Mouse (Mus musculus): Measurements from ENCODE around the gene Sept11.

Gene Sept11

GRCm38 (mm10) chr5:93097204-93097906 lies 4.1 kb downstream of the Sept11 start:
- peak; percentile 62 for DNase-seq

DNA sequence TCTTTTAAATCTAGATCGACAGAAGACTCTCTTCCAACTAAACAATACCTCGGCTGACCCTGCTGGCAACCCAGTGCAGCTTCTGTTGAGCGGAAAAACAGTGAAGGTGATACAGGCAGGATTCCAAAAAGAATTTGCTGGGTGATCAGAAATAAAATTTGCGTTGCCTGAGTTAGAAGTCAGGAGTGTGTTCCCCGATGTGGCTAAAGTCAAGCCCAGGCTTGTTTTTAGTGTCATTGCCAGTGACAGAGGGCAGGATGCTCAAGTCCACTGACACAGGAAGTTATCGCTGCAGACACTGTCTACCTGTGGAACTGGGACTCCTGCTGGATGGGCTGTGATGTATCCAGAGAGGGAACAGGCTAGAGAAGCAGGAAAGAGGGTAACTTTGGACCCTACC lies 5.0 kb downstream of the Sept11 start:
- no peak for DNase-seq

GRCm38 (mm10) chr5:93098811-93099210 lies 5.6 kb downstream of the Sept11 start:
- DNase-seq, result no peak

DNA sequence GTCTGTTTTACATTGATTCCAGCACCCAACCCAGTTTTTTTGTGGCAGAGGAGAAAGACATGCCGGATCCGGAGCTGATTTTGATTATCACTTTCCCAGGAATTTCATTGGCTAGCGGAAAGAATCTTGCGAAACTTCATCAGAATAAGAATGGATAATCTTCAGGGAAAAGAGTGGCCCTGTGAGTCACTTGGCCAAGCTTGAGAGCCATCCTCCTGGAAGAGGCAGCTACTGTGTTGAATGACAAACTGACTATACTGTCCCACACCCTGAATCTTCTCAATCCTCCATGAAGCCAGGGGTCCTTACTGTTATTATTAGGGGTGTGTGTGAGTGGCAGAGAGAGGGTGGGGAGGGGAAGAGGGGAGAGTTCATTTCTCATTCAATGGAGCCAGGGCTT lies 7.7 kb downstream of the Sept11 start:
- DNase-seq, result no peak

DNA sequence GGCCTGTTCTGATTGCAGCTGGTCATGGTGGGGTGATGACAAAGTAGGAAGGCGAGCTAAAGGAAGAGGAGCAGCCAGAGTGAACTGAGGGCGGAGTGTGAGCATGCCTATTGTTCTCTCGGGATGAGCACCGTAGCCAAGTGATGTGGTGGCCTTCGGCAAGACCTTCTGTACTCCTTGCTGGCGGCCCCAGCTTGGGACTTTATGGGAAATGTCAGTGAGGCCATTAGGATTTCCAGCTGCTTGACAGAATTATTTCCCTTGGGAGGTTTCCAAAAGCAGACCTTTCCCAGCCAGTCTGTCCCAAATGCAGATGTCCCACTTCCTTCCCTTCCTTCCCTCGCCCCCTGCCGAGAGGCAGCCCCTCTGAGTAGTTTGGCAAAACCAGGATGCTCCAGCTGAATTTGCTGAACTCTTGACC lies 8.1 kb downstream of the Sept11 start:
- peak; percentile 34 for DNase-seq

DNA sequence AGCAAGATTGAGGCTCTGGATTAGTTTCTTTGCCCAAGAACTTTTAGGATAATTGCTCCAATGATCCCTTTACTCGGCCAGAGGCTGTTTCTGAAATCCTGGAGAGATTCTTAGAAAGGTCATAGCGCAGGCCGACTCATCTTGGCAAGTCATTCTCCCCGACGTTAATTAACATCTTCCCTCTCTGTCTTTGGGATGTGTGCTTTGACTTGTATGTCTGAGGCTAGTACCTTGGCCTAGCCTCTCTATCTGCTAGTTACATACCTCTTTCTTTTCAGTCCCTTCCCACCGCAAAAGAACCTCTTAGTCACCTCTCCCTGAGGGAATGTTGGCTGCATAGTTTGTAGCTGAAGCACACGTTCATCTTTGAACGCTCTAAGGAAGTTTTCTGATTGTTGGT lies 10.4 kb downstream of the Sept11 start:
- DNase-seq, result no peak

DNA sequence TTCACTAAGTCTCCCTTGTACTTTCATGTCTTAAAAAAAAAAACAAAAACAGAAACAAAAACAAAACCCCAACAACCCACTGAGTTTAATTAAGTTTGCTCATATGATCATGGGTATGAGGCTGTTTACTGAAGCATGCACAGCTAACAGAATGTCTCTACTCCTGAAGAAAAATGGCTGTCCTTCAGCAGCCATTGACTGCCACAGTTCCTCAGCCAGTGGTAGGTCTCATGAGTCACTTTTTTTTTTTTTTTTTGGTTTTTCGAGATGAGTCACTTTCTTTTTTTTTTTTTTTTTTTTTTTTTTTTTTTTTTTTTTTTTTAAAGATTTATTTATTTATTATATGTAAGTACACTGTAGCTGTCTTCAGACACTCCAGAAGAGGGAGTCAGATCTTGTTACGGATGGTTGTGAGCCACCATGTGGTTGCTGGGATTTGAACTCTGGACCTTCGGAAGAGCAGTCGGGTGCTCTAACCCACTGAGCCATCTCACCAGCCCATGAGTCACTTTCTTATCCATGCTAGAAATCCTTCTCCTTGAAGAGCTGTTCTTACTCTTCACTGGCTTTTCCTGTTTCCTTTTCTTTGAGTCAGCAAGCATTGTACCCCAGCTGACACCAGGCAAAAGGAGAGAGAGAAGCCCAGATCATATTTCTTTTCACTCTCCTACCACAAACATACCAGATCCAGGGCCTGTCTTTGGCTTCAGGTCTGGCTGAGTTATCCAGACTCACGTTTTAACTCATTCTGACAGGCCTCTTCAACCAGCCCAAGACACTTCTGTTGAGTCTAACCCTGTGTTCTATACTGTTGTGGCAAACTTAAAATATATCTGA lies 12.0 kb downstream of the Sept11 start:
- DNase-seq, result no peak

DNA sequence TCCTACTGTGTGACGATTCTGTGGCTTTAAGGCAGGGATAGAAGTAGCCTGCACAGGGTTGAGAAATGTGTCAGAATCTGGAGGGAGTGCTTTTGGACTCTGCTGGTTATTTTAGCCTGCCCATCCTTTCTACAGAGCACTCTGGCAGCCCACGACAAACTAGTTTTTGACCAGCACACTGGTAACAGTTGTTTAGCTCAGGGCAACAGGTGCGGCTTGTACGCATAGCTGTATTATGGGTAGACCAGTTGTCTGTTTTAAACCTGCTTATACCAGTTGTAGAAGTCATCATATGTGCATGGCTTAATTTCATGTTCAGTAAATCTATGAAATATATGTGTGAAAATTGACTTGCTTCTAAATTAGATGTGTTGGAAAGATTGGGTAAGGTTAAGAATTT lies 12.8 kb downstream of the Sept11 start:
- no peak for DNase-seq

DNA sequence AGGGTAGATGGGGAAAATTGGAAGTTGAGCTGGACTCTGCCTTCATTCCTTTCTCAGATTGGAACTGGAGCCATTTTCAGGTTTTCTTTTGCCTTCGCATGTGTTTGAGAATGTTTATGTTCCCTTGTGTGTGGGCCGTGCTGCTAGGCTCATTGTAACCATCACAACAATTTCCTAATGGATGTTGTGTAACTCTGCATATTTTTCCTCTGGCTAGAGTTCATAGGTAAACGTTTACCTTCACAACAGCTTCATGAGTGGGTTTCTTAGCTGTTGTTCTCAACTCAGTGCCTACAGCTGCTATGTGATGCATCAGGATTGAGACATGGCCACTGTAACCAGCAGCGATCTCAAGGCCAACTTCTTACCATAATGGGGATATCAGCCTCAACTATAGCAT lies 15.5 kb downstream of the Sept11 start:
- DNase-seq, result no peak

DNA sequence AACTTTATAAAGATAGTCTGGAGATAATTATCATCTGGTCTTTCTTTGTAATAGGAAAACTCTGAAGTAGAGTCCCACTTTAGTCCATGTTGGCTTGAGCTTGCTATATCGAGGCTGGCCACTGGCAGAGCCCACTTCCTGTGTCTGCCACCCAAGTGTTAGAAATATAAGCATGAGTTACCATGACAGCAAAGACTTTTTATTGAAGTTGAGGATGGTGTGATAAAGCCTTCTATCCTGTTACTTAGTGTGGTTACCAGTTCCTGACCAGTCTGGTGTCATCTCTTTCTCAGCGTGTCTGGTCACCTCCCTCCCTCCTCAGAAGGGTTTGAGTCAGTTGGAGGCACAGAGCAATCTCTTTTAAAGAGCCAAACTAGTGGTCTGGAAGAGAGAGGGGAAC lies 16.3 kb downstream of the Sept11 start:
- no peak for DNase-seq

GRCm38 (mm10) chr5:93112290-93112689 lies 19.1 kb downstream of the Sept11 start:
- DNase-seq, result no peak

DNA sequence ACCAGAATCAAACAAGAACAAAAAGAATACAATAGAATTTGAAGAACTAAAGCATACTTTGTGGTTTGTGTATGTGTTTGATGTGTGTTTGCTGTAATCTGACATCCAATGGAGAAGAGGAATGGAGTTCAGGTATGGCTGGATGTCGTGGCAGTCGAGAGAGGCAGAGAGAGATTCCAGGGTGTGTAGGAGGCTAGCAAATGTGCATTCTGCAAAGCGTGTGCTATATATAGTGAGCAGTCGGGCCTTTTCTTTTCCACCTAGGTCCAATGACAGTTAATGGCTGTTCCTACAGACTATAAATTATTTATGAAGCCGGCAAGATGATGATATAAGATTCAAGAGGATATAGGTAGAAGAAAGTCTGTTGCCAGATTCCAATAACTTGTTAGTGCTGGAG lies 20.3 kb downstream of the Sept11 start:
- no peak for DNase-seq

GRCm38 (mm10) chr5:93114515-93114914 lies 21.3 kb downstream of the Sept11 start:
- DNase-seq, result no peak

- DNase-seq, result no peak
These were observed 21.8 kb downstream of the Sept11 start for GRCm38 (mm10) chr5:93115059-93115458.

- no peak for DNase-seq
These were observed 22.6 kb downstream of the Sept11 start for GRCm38 (mm10) chr5:93115854-93116253.

DNA sequence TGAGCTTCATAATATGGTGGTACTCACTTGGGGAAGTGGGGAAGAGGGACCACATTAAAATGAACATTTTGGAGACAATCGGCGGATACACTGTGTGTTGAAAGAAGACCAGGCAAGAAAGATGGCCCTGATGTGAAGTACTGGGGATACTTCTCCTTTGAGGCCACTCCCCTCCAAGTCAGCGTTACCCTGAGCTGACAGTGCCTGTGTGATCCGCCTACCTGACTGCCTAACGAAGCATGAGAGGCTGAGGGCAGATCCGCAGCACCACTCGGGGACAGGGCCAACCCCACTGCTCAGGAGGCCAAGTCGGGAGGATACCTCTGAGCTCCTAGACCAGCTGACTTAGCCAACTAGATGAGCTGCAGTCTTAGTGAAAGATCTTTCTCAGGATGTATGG lies 24.4 kb downstream of the Sept11 start:
- DNase-seq, result no peak

DNA sequence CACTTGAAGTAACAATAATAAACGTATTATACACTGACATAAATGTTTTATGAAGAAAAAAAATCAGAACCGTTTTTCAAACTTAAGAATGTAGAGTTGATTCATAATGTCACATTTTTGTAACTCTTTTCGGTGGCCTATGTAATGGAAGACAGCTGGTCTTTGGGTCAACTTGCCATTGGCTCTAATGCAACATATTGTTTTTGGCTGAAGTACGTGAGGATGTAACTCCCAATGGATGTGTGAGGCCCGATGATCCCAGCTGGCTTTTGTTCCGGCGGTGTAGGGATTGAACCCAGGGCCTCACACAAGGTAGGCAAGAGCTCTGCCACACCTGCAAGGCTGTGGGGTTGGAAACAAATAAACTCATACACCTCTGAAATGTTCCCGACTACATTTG lies 28.4 kb downstream of the Sept11 start:
- no peak for DNase-seq

DNA sequence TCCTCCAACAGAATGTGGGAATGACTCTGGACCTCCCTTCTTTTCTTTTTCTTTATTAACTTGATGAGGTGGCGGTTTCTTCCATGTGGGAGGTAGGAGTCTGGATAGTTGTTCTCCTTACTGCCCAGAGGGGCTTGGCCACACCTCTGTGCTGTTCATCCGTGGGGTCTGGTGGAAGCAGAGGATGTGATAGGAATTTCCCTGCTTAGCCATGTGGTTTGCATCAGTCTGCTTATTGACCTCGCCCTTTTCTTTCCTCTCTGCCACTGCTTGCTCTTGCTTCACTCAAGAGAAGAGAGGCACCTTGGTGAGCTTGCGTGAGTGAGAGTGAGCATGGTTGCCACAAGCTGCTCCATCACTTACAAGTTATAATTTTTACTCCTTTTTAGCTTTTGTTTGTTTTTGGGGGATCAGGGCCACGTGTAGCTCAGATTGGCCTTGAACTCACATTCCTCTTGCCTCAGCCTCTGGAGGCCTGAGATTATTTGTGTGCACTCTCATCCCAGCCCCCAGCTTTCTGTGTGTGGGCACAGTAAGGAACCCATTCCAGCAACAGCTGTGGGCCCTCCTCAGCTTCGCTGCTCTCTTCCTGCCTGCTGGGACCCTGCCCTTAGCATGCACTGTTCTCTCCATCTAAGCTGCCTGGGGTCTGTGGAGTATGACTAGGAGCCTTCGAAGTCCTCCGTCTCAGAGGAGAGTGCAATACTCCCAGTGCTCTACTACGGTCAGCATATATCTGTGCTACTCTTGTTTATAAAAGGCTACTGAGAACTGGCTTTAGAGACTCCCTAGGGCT lies 31.0 kb downstream of the Sept11 start:
- no peak for DNase-seq

DNA sequence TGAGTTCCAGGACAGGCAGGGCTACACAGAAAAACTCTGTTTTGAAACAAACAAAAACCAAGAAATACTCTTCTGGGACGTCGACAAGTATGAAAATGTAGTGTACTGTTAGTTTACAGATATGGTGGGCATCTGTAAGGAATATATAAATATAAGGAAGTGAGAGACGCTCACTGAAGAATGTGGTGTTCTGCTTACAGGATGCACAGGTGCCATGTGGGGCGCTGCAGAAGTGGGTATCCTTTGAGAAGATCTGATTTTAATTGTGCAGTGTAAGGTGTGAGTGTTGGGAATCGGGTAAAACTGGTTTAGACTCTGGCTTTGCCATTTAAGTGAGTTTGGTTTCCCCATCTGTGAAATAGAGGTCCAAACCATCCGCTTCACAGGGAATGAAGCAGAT lies 32.1 kb downstream of the Sept11 start:
- DNase-seq, result no peak

- DNase-seq, result no peak
These were observed 33.1 kb downstream of the Sept11 start for GRCm38 (mm10) chr5:93126222-93126929.

DNA sequence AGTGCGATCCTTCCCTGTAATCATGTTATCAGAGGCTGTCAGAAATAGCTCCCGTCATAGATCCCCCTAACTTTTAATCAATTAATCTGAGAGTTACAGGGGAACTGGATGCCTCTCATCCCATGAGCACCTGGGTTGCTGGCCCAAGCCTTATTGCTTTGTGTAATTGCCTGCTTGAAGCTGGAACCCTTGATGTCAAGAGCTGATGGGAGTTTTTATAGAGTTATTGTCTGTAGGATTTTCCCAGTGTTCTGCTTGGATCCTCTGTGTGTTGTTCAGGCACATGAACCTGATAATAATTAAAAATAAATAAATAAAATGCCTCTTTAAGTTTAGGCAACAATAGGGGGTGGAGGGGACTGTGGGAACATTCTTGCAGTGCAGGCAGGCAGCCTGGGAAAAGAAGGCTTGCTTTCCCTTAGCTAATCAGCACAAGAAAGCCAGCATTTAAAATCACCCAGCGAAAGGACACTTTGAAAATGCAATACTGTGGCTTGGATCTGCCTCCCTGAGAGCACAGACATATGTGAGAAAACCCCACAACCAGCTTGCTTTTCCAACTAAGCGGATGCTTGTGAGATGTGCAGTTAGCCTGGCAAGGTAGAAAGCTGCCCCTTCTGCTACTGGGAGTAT lies 33.8 kb downstream of the Sept11 start:
- no peak for DNase-seq

DNA sequence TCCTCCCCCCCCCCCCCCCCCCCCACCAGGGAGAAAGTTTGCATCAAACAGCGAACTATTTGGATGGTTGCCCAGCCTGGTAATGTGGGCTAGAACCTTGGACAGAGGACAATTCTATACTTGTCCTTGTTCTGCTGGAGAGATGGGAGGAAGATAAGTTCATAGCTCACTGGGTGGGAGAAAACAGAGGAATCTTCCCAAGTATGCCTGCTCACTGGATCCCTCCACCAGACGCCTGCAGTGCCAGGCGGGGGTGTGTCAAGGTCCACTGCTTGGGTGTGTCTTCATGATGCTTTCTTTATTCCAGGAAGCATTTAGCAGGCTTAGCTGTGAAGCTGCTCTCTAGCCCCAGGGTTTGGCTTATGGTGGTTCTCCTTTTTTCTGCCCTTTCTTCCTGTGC lies 34.5 kb downstream of the Sept11 start:
- peak; percentile 62 for DNase-seq

GRCm38 (mm10) chr5:93128765-93129164 lies 35.5 kb downstream of the Sept11 start:
- DNase-seq, result peak; percentile 58

All from kidney, adult 18-20 months (tissue).